Mouse (Mus musculus) kidney, postnatal 0 days (tissue): Measurements from ENCODE around the gene Nlrp3. TPM values are rescaled to one million over a fixed set of nuclear protein-coding genes. Genes with fewer than 3 reads are reported as not detected.

Source experiments
- ATAC-seq: fragments of 200-750 bp; cut with Nextera tagmentation; replicated peaks from 2 replicates; pipeline ENCODE4 v1.8.0; 2017; ENCODE audit warnings: low read depth, moderate number of reproducible peaks, moderate TSS enrichment, moderate library complexity; ENCODE audit not compliant: low FRiP score
- DNase-seq: peaks from one replicate; pipeline ENCODE4 v3.0.0-alpha.2; 2016; ENCODE audit warnings: low spot score
- H3K27ac ChIP-seq: fragments of 300-500 bp; sonication (generic); 2 replicates; pipeline ENCODE4 v1.5.1; 2014; ENCODE audit warnings: mild to moderate bottlenecking
- H3K27me3 ChIP-seq: fragments of 300-500 bp; sonication (generic); 2 replicates; pipeline ENCODE4 v1.6.1; 2014; ENCODE audit warnings: low read length, mixed read lengths; ENCODE audit not compliant: insufficient read depth
- H3K36me3 ChIP-seq: fragments of 300-500 bp; sonication (generic); 2 replicates; pipeline ENCODE4 v1.6.1; 2014; ENCODE audit warnings: low read length, mixed read lengths; ENCODE audit not compliant: insufficient read depth
- H3K4me1 ChIP-seq: fragments of 300-500 bp; sonication (generic); replicated peaks from 2 replicates; pipeline ENCODE4 v1.6.1; 2014; ENCODE audit warnings: antibody characterized with exemption, low read length, mixed read lengths; ENCODE audit not compliant: insufficient read depth
- H3K4me2 ChIP-seq: fragments of 300-500 bp; sonication (generic); 2 replicates; pipeline ENCODE4 v1.6.1; 2014; ENCODE audit warnings: mild to moderate bottlenecking, low read length, moderate library complexity, mixed read lengths
- H3K4me3 ChIP-seq: fragments of 300-500 bp; sonication (generic); replicated peaks from 2 replicates; pipeline ENCODE4 v1.5.1; 2014; ENCODE audit warnings: low read depth, low read length
- H3K9ac ChIP-seq: fragments of 300-500 bp; sonication (generic); 2 replicates; pipeline ENCODE4 v1.6.1; 2014; ENCODE audit warnings: low read depth, low read length
- H3K9me3 ChIP-seq: fragments of 300-500 bp; sonication (generic); replicated peaks from 2 replicates; pipeline ENCODE4 v1.6.1; 2016; ENCODE audit warnings: low read length, inconsistent platforms, mixed read lengths
- CTCF ChIP-seq: IDR thresholded peaks from 2 replicates; pipeline ENCODE4 v1.5.1; 2016; ENCODE audit warnings: antibody characterized with exemption, low read depth, mild to moderate bottlenecking, moderate library complexity
- WGBS: fragments of 180-500 bp; shearing (Covaris S2); extraction: QIAGEN DNeasy Blood & Tissue Kit; methylation state at CpG from one replicate; pipeline ENCODE4 v1.1.7; 2014; 5-methylcytosine and 5-hydroxymethylcytosine counted together
- polyA plus RNA-seq: library from polyadenylated mRNA; unstranded; fragments of >200 nt; fragmentation: Nextera tagmentation; extraction: Ambion mirVana; gene quantifications from 2 replicates; pipeline ENCODE4 v1.2.1, GENCODE M21; 2015

The Nlrp3 gene
- polyA plus RNA-seq, 1 experiment from 2014 or later = 0.09 TPM

DNA sequence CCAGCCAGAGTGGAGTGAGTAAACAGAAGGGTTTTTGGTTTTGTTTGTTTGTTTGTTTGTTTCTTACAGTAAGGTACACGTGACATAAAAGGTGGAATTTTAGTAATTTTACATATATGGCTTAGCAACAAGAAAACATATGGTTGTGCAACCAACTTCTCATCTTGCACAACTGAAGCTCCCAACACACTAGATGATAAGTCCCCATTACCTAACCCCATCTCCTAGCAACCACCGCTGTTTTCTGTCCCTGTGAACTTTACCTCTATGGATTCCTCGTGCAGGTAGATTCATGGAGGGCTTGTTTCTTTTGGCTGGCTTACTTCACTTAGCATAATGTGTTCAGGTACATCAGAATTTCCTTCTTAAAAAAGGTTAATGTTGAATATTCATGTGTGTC, 2.0 kb downstream of the Nlrp3 start:
- no peak for DNase-seq
- WGBS = 86% methylated on average over 3 of the region's 3 CpGs
- TF ChIP-seq CTCF = no peak

DNA sequence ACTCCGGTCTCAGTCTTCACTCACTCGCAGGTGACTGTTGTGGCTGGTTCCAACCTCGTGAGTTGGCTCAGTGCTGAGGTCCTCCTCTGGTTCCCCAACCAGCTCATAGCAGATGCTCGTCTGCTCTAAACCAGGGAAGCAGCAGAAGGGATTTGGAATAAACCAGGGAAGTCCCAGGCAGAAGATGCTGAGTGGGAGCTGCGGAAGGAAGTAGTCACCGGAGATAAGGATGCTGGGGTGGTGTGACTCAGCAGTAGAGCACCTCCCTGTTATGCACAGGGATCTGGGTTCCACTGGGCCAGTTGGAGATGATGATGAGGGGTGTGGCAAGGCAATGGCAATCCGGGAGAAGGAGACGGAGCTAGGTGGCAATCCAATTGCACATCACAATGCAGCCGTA, 2.6 kb downstream of the Nlrp3 start:
- H3K4me2 ChIP-seq = no peak overlapping the region
- no peaks in the 10 kb centered on the region for H3K9me3 ChIP-seq
- no peaks in the 10 kb centered on the region for H3K27me3 ChIP-seq
- no peak overlapping the region for H3K4me3 ChIP-seq
- no peak for DNase-seq
- H3K4me1 ChIP-seq = no peaks in the 10 kb centered on the region
- H3K27ac ChIP-seq = no peak overlapping the region
- no peak overlapping the region for H3K9ac ChIP-seq
- no peak for TF ChIP-seq CTCF
- WGBS = 76% methylated on average over 9 of the region's 9 CpGs
- no peak for ATAC-seq
- H3K36me3 ChIP-seq = no peaks in the 10 kb centered on the region

More for the DNA sequence above, 2.0 kb downstream of the Nlrp3 start:
- ATAC-seq = no peak
- no peak overlapping the region for H3K9ac ChIP-seq
- H3K36me3 ChIP-seq = no peaks in the 10 kb centered on the region
- no peaks in the 10 kb centered on the region for H3K9me3 ChIP-seq
- no peak overlapping the region for H3K27ac ChIP-seq
- 0 out of 2 replicates have a peak, but pooled peaks cover 2% of the 10 kb centered on the region for H3K4me1 ChIP-seq
- H3K4me2 ChIP-seq = no peak overlapping the region
- no peaks in the 10 kb centered on the region for H3K27me3 ChIP-seq
- H3K4me3 ChIP-seq = no peak overlapping the region

DNA sequence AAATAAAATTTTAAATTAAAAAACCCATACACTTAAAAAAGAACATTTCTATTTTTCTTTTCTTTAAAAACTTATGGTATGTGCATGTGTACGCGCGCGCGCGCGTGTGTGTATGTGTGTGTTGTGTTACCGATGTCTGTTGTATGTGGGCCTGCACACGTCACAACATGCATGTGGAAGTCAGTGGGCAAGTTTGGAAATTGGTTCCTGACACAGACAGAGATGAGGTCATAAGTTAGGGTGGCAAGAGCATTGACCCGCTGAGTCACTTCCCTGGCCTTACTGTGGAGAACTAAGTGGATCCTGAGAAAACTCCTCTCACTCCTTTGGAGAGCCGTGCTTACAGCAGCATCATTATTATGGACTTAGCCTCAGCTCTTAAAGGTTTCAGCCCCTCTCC, 12.8 kb downstream of the Nlrp3 start:
- ATAC-seq (no peak), DNase-seq (no peak)
- H3K9ac ChIP-seq = no peak overlapping the region
- H3K27ac ChIP-seq = no peak overlapping the region
- H3K36me3 ChIP-seq = no peaks in the 10 kb centered on the region
- H3K4me2 ChIP-seq = no peak overlapping the region
- H3K4me3 ChIP-seq = no peak overlapping the region
- H3K9me3 ChIP-seq = no peaks in the 10 kb centered on the region
- H3K27me3 ChIP-seq = no peaks in the 10 kb centered on the region
- 94% methylated on average over 11 of the region's 11 CpGs for WGBS
- no peak for TF ChIP-seq CTCF
- H3K4me1 ChIP-seq = no peaks in the 10 kb centered on the region

DNA sequence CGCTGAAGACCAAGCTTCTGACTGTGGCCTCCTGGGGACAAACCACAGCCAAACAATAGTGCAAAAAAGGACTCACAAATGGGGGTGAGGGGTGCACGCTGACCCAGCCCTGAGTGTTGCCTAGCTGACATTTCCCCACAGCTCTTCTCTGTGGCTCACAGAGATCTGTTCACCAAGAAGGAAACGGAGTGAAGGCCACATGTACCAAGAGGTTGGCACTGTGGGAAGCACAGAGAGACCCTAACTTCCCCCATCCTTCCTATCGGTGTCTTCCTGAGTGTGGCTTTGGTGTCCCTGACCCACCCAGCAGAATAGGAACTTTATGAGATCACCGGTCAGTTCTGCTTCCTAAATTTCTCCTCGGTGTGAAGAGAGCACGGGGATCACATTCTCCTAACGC, 13.2 kb downstream of the Nlrp3 start:
- TF ChIP-seq CTCF = no peak
- H3K36me3 ChIP-seq = no peaks in the 10 kb centered on the region
- H3K4me3 ChIP-seq = no peak overlapping the region
- H3K27me3 ChIP-seq = no peaks in the 10 kb centered on the region
- WGBS = 71% methylated on average over 8 of the region's 8 CpGs
- ATAC-seq (no peak), DNase-seq (no peak)
- H3K9me3 ChIP-seq = no peaks in the 10 kb centered on the region
- no peak overlapping the region for H3K4me2 ChIP-seq
- H3K27ac ChIP-seq = no peak overlapping the region
- H3K4me1 ChIP-seq = no peaks in the 10 kb centered on the region
- no peak overlapping the region for H3K9ac ChIP-seq

DNA sequence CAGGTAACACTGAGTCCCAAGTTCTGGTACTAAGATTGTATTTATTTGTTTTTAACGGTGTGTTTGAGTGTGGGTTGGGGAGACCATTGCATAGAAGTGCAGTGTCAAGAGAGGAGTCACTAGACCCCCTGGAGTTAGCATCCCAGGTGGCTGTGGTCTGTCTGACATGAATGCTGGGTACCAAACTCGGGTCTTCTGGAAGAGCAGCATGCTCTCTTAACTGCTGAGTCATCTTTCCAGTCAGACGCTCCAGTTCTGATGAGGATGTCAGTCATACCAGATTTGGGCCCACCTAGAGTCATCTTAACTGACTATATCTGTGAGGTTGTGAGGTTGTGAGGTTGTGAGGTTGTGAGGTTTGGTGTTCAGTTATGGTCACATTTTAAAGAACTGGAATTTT, 19.5 kb downstream of the Nlrp3 start:
- Histone ChIP-seq H3K36me3 (no peaks in the 10 kb centered on the region), H3K4me1 (no peaks in the 10 kb centered on the region), H3K9me3 (no peaks in the 10 kb centered on the region), H3K9ac (no peak overlapping the region), H3K4me3 (no peak overlapping the region), H3K27me3 (no peaks in the 10 kb centered on the region), H3K4me2 (no peak overlapping the region), H3K27ac (no peak overlapping the region)
- ATAC-seq (no peak), DNase-seq (no peak)
- TF ChIP-seq CTCF = no peak
- WGBS = 73% methylated on average over 3 of the region's 3 CpGs

DNA sequence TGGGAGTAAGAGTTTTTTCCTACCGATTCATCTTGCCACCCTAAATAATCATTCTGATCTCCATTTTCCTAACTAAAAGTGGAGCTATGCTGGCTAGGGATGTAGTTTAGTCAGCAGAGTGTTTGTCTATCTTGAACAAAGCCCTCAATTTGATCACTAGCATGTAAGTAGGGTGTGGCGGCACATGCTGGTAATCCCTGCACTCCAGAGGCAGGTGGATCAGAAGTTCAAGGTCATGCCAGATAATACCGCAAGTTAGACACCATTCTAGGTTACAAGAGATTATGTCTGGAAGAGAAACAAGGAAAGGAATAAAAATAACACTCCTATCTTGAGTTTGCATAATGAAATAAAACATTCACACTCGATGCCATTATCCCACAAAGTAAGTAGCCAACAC, 21.0 kb downstream of the Nlrp3 start:
- 95% methylated on average over 4 of the region's 4 CpGs for WGBS
- H3K36me3 ChIP-seq = no peaks in the 10 kb centered on the region
- H3K9ac ChIP-seq = no peak overlapping the region
- no peak overlapping the region for H3K27ac ChIP-seq
- H3K4me3 ChIP-seq = no peak overlapping the region
- H3K27me3 ChIP-seq = no peaks in the 10 kb centered on the region
- TF ChIP-seq CTCF = no peak
- DNase-seq (no peak), ATAC-seq (no peak)
- H3K4me2 ChIP-seq = no peak overlapping the region
- H3K4me1 ChIP-seq = no peaks in the 10 kb centered on the region
- H3K9me3 ChIP-seq = no peaks in the 10 kb centered on the region

DNA sequence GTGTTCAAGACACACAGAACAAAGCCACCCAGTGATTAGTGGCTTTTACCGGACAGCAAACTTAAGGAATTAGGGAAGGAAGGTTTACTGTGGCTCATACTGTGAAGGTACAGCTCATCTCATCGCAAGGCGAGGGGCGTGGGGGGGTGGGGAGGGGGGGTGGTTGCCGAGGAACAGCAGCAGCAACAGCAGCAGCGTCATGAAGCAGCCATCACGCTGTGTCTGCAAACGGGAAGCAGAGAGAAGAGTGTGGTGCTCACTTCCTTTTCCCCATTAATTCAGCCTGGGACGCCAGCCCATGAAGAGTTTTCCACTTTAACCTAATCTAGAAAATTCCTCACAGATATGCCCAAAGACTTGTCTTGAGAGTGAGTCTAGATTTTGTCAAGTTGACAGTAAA, 21.5 kb downstream of the Nlrp3 start:
- no peaks in the 10 kb centered on the region for H3K27me3 ChIP-seq
- ATAC-seq = no peak
- WGBS = 81% methylated on average over 9 of the region's 9 CpGs

More for the DNA sequence above, 21.5 kb downstream of the Nlrp3 start:
- Histone ChIP-seq H3K27ac (no peak overlapping the region), H3K9ac (no peak overlapping the region), H3K4me1 (no peaks in the 10 kb centered on the region), H3K4me2 (no peak overlapping the region), H3K4me3 (no peak overlapping the region), H3K36me3 (no peaks in the 10 kb centered on the region), H3K9me3 (no peaks in the 10 kb centered on the region)
- no peak for DNase-seq
- TF ChIP-seq CTCF = no peak
